Mouse (Mus musculus): ENCODE measurements around the gene Lpcat1. TPM values are rescaled to one million over a fixed set of nuclear protein-coding genes. Genes with fewer than 3 reads are reported as not detected.

Gene Lpcat1
- polyA plus RNA-seq, 1 experiment from 2014 or later = 45.0 TPM

GRCm38 (mm10) chr13:73455328-73455727, 11.7 kb upstream of the Lpcat1 start:
- no peaks in the 10 kb centered on the region for H3K27me3 ChIP-seq (ENCODE audit: control insufficient read depth, insufficient read depth, low read length)
- H3K9ac ChIP-seq (ENCODE audit: low read depth, low read length) = no peak overlapping the region
- no peak overlapping the region for H3K4me3 ChIP-seq (ENCODE audit: low read length)
- H3K27ac ChIP-seq (ENCODE audit: low read depth, low read length) = no peak overlapping the region
- H3K9me3 ChIP-seq (ENCODE audit: control insufficient read depth, low read length) = no peaks in the 10 kb centered on the region
- WGBS = 76% methylated on average over 3 of the region's 3 CpGs
- H3K4me2 ChIP-seq (replicated peaks; ENCODE audit: low read depth, low read length) = no peak overlapping the region
- no peak for ATAC-seq (ENCODE audit: low FRiP score, low TSS enrichment)
- no peaks in the 10 kb centered on the region for H3K4me1 ChIP-seq (ENCODE audit: control insufficient read depth, insufficient read depth, low read length)
- no peaks in the 10 kb centered on the region for H3K36me3 ChIP-seq (ENCODE audit: control insufficient read depth, insufficient read depth, low read length)

GRCm38 (mm10) chr13:73457301-73457700, 9.7 kb upstream of the Lpcat1 start:
- no peaks in the 10 kb centered on the region for H3K36me3 ChIP-seq (ENCODE audit: control insufficient read depth, insufficient read depth, low read length)
- H3K27ac ChIP-seq (ENCODE audit: low read depth, low read length) = no peak overlapping the region
- no peaks in the 10 kb centered on the region for H3K27me3 ChIP-seq (ENCODE audit: control insufficient read depth, insufficient read depth, low read length)
- no peak for ATAC-seq (ENCODE audit: low FRiP score, low TSS enrichment)
- no peak overlapping the region for H3K4me3 ChIP-seq (ENCODE audit: low read length)
- 95% methylated on average over 3 of the region's 4 CpGs for WGBS
- no peak overlapping the region for H3K4me2 ChIP-seq (replicated peaks; ENCODE audit: low read depth, low read length)
- no peaks in the 10 kb centered on the region for H3K9me3 ChIP-seq (ENCODE audit: control insufficient read depth, low read length)
- no peaks in the 10 kb centered on the region for H3K4me1 ChIP-seq (ENCODE audit: control insufficient read depth, insufficient read depth, low read length)
- H3K9ac ChIP-seq (ENCODE audit: low read depth, low read length) = no peak overlapping the region

GRCm38 (mm10) chr13:73457741-73458140, 9.3 kb upstream of the Lpcat1 start:
- H3K27ac ChIP-seq (ENCODE audit: low read depth, low read length) = no peak overlapping the region
- H3K9me3 ChIP-seq (ENCODE audit: control insufficient read depth, low read length) = no peaks in the 10 kb centered on the region
- no peaks in the 10 kb centered on the region for H3K27me3 ChIP-seq (ENCODE audit: control insufficient read depth, insufficient read depth, low read length)
- no peak overlapping the region for H3K4me2 ChIP-seq (replicated peaks; ENCODE audit: low read depth, low read length)
- 66% methylated on average over 2 of the region's 2 CpGs for WGBS
- no peaks in the 10 kb centered on the region for H3K4me1 ChIP-seq (ENCODE audit: control insufficient read depth, insufficient read depth, low read length)
- ATAC-seq (ENCODE audit: low FRiP score, low TSS enrichment) = no peak
- H3K4me3 ChIP-seq (ENCODE audit: low read length) = no peak overlapping the region
- no peak overlapping the region for H3K9ac ChIP-seq (ENCODE audit: low read depth, low read length)
- no peaks in the 10 kb centered on the region for H3K36me3 ChIP-seq (ENCODE audit: control insufficient read depth, insufficient read depth, low read length)

- no peaks in the 10 kb centered on the region for H3K9me3 ChIP-seq (ENCODE audit: control insufficient read depth, low read length)
- ATAC-seq (ENCODE audit: low FRiP score, low TSS enrichment) = no peak
- H3K27ac ChIP-seq (ENCODE audit: low read depth, low read length) = no peak overlapping the region
- no peak overlapping the region for H3K9ac ChIP-seq (ENCODE audit: low read depth, low read length)
- no peak overlapping the region for H3K4me3 ChIP-seq (ENCODE audit: low read length)
- H3K27me3 ChIP-seq (ENCODE audit: control insufficient read depth, insufficient read depth, low read length) = no peaks in the 10 kb centered on the region
- WGBS = 72% methylated on average over 5 of the region's 5 CpGs
- no peaks in the 10 kb centered on the region for H3K4me1 ChIP-seq (ENCODE audit: control insufficient read depth, insufficient read depth, low read length)
- no peaks in the 10 kb centered on the region for H3K36me3 ChIP-seq (ENCODE audit: control insufficient read depth, insufficient read depth, low read length)
- H3K4me2 ChIP-seq (replicated peaks; ENCODE audit: low read depth, low read length) = no peak overlapping the region
Measured at GRCm38 (mm10) chr13:73458719-73459118, 8.3 kb upstream of the Lpcat1 start.

GRCm38 (mm10) chr13:73459189-73459850, 7.7 kb upstream of the Lpcat1 start:
- no peaks in the 10 kb centered on the region for H3K36me3 ChIP-seq (ENCODE audit: control insufficient read depth, insufficient read depth, low read length)
- no peaks in the 10 kb centered on the region for H3K9me3 ChIP-seq (ENCODE audit: control insufficient read depth, low read length)
- no peak overlapping the region for H3K4me2 ChIP-seq (replicated peaks; ENCODE audit: low read depth, low read length)
- 65% methylated on average over 7 of the region's 7 CpGs for WGBS
- no peaks in the 10 kb centered on the region for H3K4me1 ChIP-seq (ENCODE audit: control insufficient read depth, insufficient read depth, low read length)
- H3K27me3 ChIP-seq (ENCODE audit: control insufficient read depth, insufficient read depth, low read length) = no peaks in the 10 kb centered on the region
- H3K4me3 ChIP-seq (ENCODE audit: low read length) = no peak overlapping the region
- no peak for ATAC-seq (ENCODE audit: low FRiP score, low TSS enrichment)
- no peak overlapping the region for H3K9ac ChIP-seq (ENCODE audit: low read depth, low read length)
- H3K27ac ChIP-seq (ENCODE audit: low read depth, low read length) = no peak overlapping the region

GRCm38 (mm10) chr13:73461551-73461950, 5.4 kb upstream of the Lpcat1 start:
- H3K27me3 ChIP-seq (ENCODE audit: control insufficient read depth, insufficient read depth, low read length) = no peaks in the 10 kb centered on the region
- H3K4me1 ChIP-seq (ENCODE audit: control insufficient read depth, insufficient read depth, low read length) = no peaks in the 10 kb centered on the region
- no peaks in the 10 kb centered on the region for H3K9me3 ChIP-seq (ENCODE audit: control insufficient read depth, low read length)
- no peak overlapping the region for H3K9ac ChIP-seq (ENCODE audit: low read depth, low read length)
- ATAC-seq (ENCODE audit: low FRiP score, low TSS enrichment) = no peak
- H3K4me2 ChIP-seq (replicated peaks; ENCODE audit: low read depth, low read length) = no peak overlapping the region
- no peak overlapping the region for H3K4me3 ChIP-seq (ENCODE audit: low read length)
- no peak overlapping the region for H3K27ac ChIP-seq (ENCODE audit: low read depth, low read length)
- no peaks in the 10 kb centered on the region for H3K36me3 ChIP-seq (ENCODE audit: control insufficient read depth, insufficient read depth, low read length)

- H3K4me3 ChIP-seq (ENCODE audit: low read length) = no peak overlapping the region
- H3K9me3 ChIP-seq (ENCODE audit: control insufficient read depth, low read length) = no peaks in the 10 kb centered on the region
- 56% methylated on average over 2 of the region's 2 CpGs for WGBS
- H3K4me1 ChIP-seq (ENCODE audit: control insufficient read depth, insufficient read depth, low read length) = peaks cover 15% of the 10 kb centered on the region; the same call in 1 of the 2 replicates
- no peaks in the 10 kb centered on the region for H3K27me3 ChIP-seq (ENCODE audit: control insufficient read depth, insufficient read depth, low read length)
- H3K36me3 ChIP-seq (ENCODE audit: control insufficient read depth, insufficient read depth, low read length) = no peaks in the 10 kb centered on the region; the same call in 1 of the 2 replicates
- no peak overlapping the region for H3K4me2 ChIP-seq (replicated peaks; ENCODE audit: low read depth, low read length)
- ATAC-seq (ENCODE audit: low FRiP score, low TSS enrichment) = no peak
- H3K9ac ChIP-seq (ENCODE audit: low read depth, low read length) = no peak overlapping the region
- no peak overlapping the region for H3K27ac ChIP-seq (ENCODE audit: low read depth, low read length)
Measured at GRCm38 (mm10) chr13:73465156-73465555, 1.8 kb upstream of the Lpcat1 start.

GRCm38 (mm10) chr13:73466411-73466810, 586 bp upstream of the Lpcat1 start:
- Histone ChIP-seq H3K4me1 (ENCODE audit: control insufficient read depth, insufficient read depth, low read length) (peaks cover 15% of the 10 kb centered on the region; the same call in 1 of the 2 replicates), H3K4me3 (ENCODE audit: low read length) (no peak overlapping the region), H3K27me3 (ENCODE audit: control insufficient read depth, insufficient read depth, low read length) (no peaks in the 10 kb centered on the region), H3K9ac (ENCODE audit: low read depth, low read length) (peak overlapping the region; percentile 93; the same call in 1 of the 2 replicates), H3K36me3 (ENCODE audit: control insufficient read depth, insufficient read depth, low read length) (no peaks in the 10 kb centered on the region; the same call in 1 of the 2 replicates), H3K27ac (ENCODE audit: low read depth, low read length) (no peak overlapping the region), H3K4me2 (replicated peaks; ENCODE audit: low read depth, low read length) (peak overlapping the region; percentile 91), H3K9me3 (ENCODE audit: control insufficient read depth, low read length) (no peaks in the 10 kb centered on the region)
- no peak for ATAC-seq (ENCODE audit: low FRiP score, low TSS enrichment)
- WGBS = 79% methylated on average over 3 of the region's 3 CpGs

- peak overlapping the region; percentile 91 for H3K4me3 ChIP-seq (ENCODE audit: low read length)
- no peaks in the 10 kb centered on the region for H3K9me3 ChIP-seq (ENCODE audit: control insufficient read depth, low read length)
- H3K27ac ChIP-seq (ENCODE audit: low read depth, low read length) = peak overlapping the region; percentile 97
- peaks cover 15% of the 10 kb centered on the region; the same call in 1 of the 2 replicates for H3K4me1 ChIP-seq (ENCODE audit: control insufficient read depth, insufficient read depth, low read length)
- peak overlapping the region; percentile 93 for H3K9ac ChIP-seq (ENCODE audit: low read depth, low read length)
- ATAC-seq (ENCODE audit: low FRiP score, low TSS enrichment) = peak; percentile 89
- no peaks in the 10 kb centered on the region; the same call in 1 of the 2 replicates for H3K36me3 ChIP-seq (ENCODE audit: control insufficient read depth, insufficient read depth, low read length)
- no peaks in the 10 kb centered on the region for H3K27me3 ChIP-seq (ENCODE audit: control insufficient read depth, insufficient read depth, low read length)
- H3K4me2 ChIP-seq (replicated peaks; ENCODE audit: low read depth, low read length) = peak overlapping the region; percentile 91
- under 1% methylated on average over 53 of the region's 53 CpGs for WGBS
Measured at GRCm38 (mm10) chr13:73467421-73468237, 632 bp downstream of the Lpcat1 start.
